ENCODE assay signal across 16 mouse cellular contexts in genomic region chr11:68531941-68532535, GRCm38 (mm10). TPM values are rescaled to one million over a fixed set of nuclear protein-coding genes. Genes with fewer than 3 reads are reported as not detected.
DNase-seq lines count a peak whose midpoint lies in the region; ATAC-seq and TF ChIP-seq lines count a peak whose summit lies in the region.
"Had no signal": no experiment of that assay in that cellular context is flagged by ENCODE, and none has a peak within 500 bp of the region (broad histone marks: within the 10 kb centered on the region; RNA-seq: fewer than 3 reads in every experiment).

No protein-coding gene starts in this region.

- no peak overlapping the region for H3K4me3 ChIP-seq in heart, embryonic 12.5 days
- H3K4me3 ChIP-seq in liver, adult 2 months (ENCODE audit: insufficient read depth, low read depth, low read length): no peak overlapping the region
- no peak overlapping the region for H3K4me3 ChIP-seq in liver, embryonic 11.5 days (ENCODE audit: low read depth, low read length)
- no peak overlapping the region for H3K4me3 ChIP-seq in stomach, embryonic 16.5 days (replicated peaks; ENCODE audit: low read length)
- no peak overlapping the region for H3K4me3 ChIP-seq in stomach, postnatal 0 days (ENCODE audit: low read depth, low read length)
- H3K4me3 ChIP-seq in myocyte: no peak overlapping the region
- H3K4me3 ChIP-seq: embryonic facial prominence, embryonic 13.5 days; forebrain, embryonic 12.5 days; heart, embryonic 13.5 days; hindbrain, embryonic 13.5 days had no signal

- no peak for TF ChIP-seq CTCF in liver, adult 2 months (IDR thresholded peaks at IDR 0.05; ENCODE audit: low read depth, low read length)
- no peak for TF ChIP-seq CTCF in stomach, postnatal 0 days (IDR thresholded peaks at IDR 0.05; ENCODE audit: low read depth)

- H3K27me3 ChIP-seq in heart, embryonic 12.5 days (replicated peaks): peaks cover 24% of the 10 kb centered on the region; the same call in 1 of the 2 replicates
- no peaks in the 10 kb centered on the region for H3K27me3 ChIP-seq in liver, adult 2 months (ENCODE audit: control insufficient read depth, insufficient read depth, low read length)
- H3K27me3 ChIP-seq in liver, embryonic 11.5 days (replicated peaks; ENCODE audit: control insufficient read depth, insufficient read depth, low read length): no peaks in the 10 kb centered on the region
- no peaks in the 10 kb centered on the region for H3K27me3 ChIP-seq in stomach, embryonic 16.5 days (ENCODE audit: control insufficient read depth, insufficient read depth, low read length)
- no peaks in the 10 kb centered on the region for H3K27me3 ChIP-seq in stomach, postnatal 0 days (ENCODE audit: control insufficient read depth, insufficient read depth, low read length)
- peaks cover 27% of the 10 kb centered on the region for H3K27me3 ChIP-seq in myocyte (ENCODE audit: control insufficient read depth, insufficient read depth, insufficient read length)

- TF ChIP-seq EP300 in stomach, postnatal 0 days (optimal IDR thresholded peaks at IDR 0.05): no peak

- peak; percentile 88 for DNase-seq in heart, adult 11 months
- peak; percentile 17 for DNase-seq in liver, adult 2 months (ENCODE audit: extremely low read depth, low read depth, low spot score)
- no peak for DNase-seq in liver, embryonic 11.5 days (ENCODE audit: low spot score)
- no peak for DNase-seq in stomach, postnatal 0 days (ENCODE audit: low spot score)
- no peak for DNase-seq in adrenal gland, postnatal 25 days

- no peak for ATAC-seq in heart, embryonic 12.5 days (ENCODE audit: insufficient number of reproducible peaks, low FRiP score)
- no peak for ATAC-seq in liver, embryonic 11.5 days (replicated peaks; ENCODE audit: low FRiP score)
- peak; percentile 13; the same call in 1 of the 2 replicates for ATAC-seq in stomach, embryonic 16.5 days (ENCODE audit: insufficient read depth, low FRiP score)
- ATAC-seq in stomach, postnatal 0 days (ENCODE audit: low FRiP score, low TSS enrichment): no peak
- ATAC-seq: forebrain, embryonic 16.5 days had no signal

- no peak overlapping the region for H3ac ChIP-seq in myocyte (ENCODE audit: control insufficient read depth, insufficient read length)

- no peaks in the 10 kb centered on the region for H3K36me3 ChIP-seq in heart, embryonic 12.5 days
- no peaks in the 10 kb centered on the region for H3K36me3 ChIP-seq in liver, adult 2 months (ENCODE audit: control insufficient read depth, insufficient read depth, low read length)
- no peaks in the 10 kb centered on the region for H3K36me3 ChIP-seq in liver, embryonic 11.5 days (ENCODE audit: control insufficient read depth, insufficient read depth, low read length)
- no peaks in the 10 kb centered on the region for H3K36me3 ChIP-seq in stomach, embryonic 16.5 days (ENCODE audit: control insufficient read depth, insufficient read depth, low read length)
- H3K36me3 ChIP-seq in stomach, postnatal 0 days (ENCODE audit: control insufficient read depth, insufficient read depth, low read length): no peaks in the 10 kb centered on the region
- no peaks in the 10 kb centered on the region for H3K36me3 ChIP-seq in myocyte (ENCODE audit: control insufficient read depth, insufficient read depth)
- H3K36me3 ChIP-seq: embryonic facial prominence, embryonic 13.5 days; forebrain, embryonic 12.5 days; heart, embryonic 13.5 days; hindbrain, embryonic 13.5 days had no signal

- 60% methylated on average over 11 of the region's 11 CpGs for WGBS in heart, embryonic 12.5 days
- WGBS in liver, adult 2 months: 52% methylated on average over 11 of the region's 11 CpGs
- WGBS in liver, embryonic 11.5 days: 73% methylated on average over 11 of the region's 11 CpGs
- 59% methylated on average over 11 of the region's 11 CpGs for WGBS in stomach, embryonic 16.5 days
- whole genome bisulfite sequencing in stomach, postnatal 0 days: 45% methylated on average over 11 of the region's 11 CpGs

- H3K79me2 ChIP-seq in liver, adult 2 months (ENCODE audit: control insufficient read depth, insufficient read depth, low read length): no peaks in the 10 kb centered on the region
- H3K79me2 ChIP-seq in myocyte (ENCODE audit: control insufficient read depth, insufficient read depth): no peaks in the 10 kb centered on the region

- no peak overlapping the region for H3K4me2 ChIP-seq in heart, embryonic 12.5 days
- no peak overlapping the region for H3K4me2 ChIP-seq in liver, embryonic 11.5 days
- no peak overlapping the region for H3K4me2 ChIP-seq in stomach, embryonic 16.5 days (ENCODE audit: low read depth, low read length)
- H3K4me2 ChIP-seq in stomach, postnatal 0 days (replicated peaks; ENCODE audit: low read depth): no peak overlapping the region
- peak overlapping the region; percentile 49 for H3K4me2 ChIP-seq in myocyte (ENCODE audit: low read depth)
- H3K4me2 ChIP-seq: embryonic facial prominence, embryonic 13.5 days; forebrain, embryonic 12.5 days; heart, embryonic 13.5 days; hindbrain, embryonic 13.5 days had no signal

- no peaks in the 10 kb centered on the region for H3K4me1 ChIP-seq in heart, embryonic 12.5 days (replicated peaks)
- H3K4me1 ChIP-seq in liver, adult 2 months (ENCODE audit: control insufficient read depth, insufficient read depth, low read length): no peaks in the 10 kb centered on the region
- no peaks in the 10 kb centered on the region for H3K4me1 ChIP-seq in liver, embryonic 11.5 days (replicated peaks; ENCODE audit: control insufficient read depth, insufficient read depth, low read length)
- H3K4me1 ChIP-seq in stomach, embryonic 16.5 days (ENCODE audit: control insufficient read depth, insufficient read depth, low read length): no peaks in the 10 kb centered on the region
- H3K4me1 ChIP-seq in stomach, postnatal 0 days (replicated peaks; ENCODE audit: control insufficient read depth, insufficient read depth): no peaks in the 10 kb centered on the region; the same call in 1 of the 2 replicates
- H3K4me1 ChIP-seq: hindbrain, embryonic 13.5 days had no signal

- no peak for TF ChIP-seq POLR2A in liver, adult 2 months (IDR thresholded peaks at IDR 0.05; ENCODE audit: extremely low read depth, insufficient read depth, low read length)
- no peak for TF ChIP-seq POLR2A in myocyte (IDR thresholded peaks at IDR 0.05; ENCODE audit: insufficient read length, low read depth)

- no peak overlapping the region for H3K9ac ChIP-seq in heart, embryonic 12.5 days
- H3K9ac ChIP-seq in liver, adult 2 months (ENCODE audit: low read depth, low read length): no peak overlapping the region
- no peak overlapping the region for H3K9ac ChIP-seq in liver, embryonic 11.5 days (ENCODE audit: low read depth, low read length)
- H3K9ac ChIP-seq in stomach, embryonic 16.5 days (ENCODE audit: low read length): no peak overlapping the region
- H3K9ac ChIP-seq in stomach, postnatal 0 days (ENCODE audit: low read length): no peak overlapping the region
- H3K9ac ChIP-seq: embryonic facial prominence, embryonic 13.5 days; forebrain, embryonic 12.5 days; heart, embryonic 13.5 days; hindbrain, embryonic 13.5 days had no signal

- no peak overlapping the region for H3K27ac ChIP-seq in heart, embryonic 12.5 days (ENCODE audit: poor library complexity, severe bottlenecking)
- H3K27ac ChIP-seq in liver, adult 2 months (replicated peaks; ENCODE audit: insufficient read depth, low read depth, low read length): no peak overlapping the region
- H3K27ac ChIP-seq in liver, embryonic 11.5 days (ENCODE audit: low read depth, low read length): no peak overlapping the region
- no peak overlapping the region for H3K27ac ChIP-seq in stomach, embryonic 16.5 days (ENCODE audit: low read length)
- H3K27ac ChIP-seq in stomach, postnatal 0 days (replicated peaks): no peak overlapping the region
- H3K27ac ChIP-seq: embryonic facial prominence, embryonic 13.5 days; forebrain, embryonic 12.5 days; heart, embryonic 13.5 days; hindbrain, embryonic 13.5 days had no signal

- H3K9me3 ChIP-seq in heart, embryonic 12.5 days (replicated peaks): no peaks in the 10 kb centered on the region
- H3K9me3 ChIP-seq in liver, embryonic 11.5 days (ENCODE audit: control insufficient read depth, low read length): no peaks in the 10 kb centered on the region
- H3K9me3 ChIP-seq in stomach, embryonic 16.5 days (replicated peaks; ENCODE audit: control insufficient read depth, low read length): no peaks in the 10 kb centered on the region
- H3K9me3 ChIP-seq in stomach, postnatal 0 days (ENCODE audit: control insufficient read depth, low read length): no peaks in the 10 kb centered on the region
- H3K9me3 ChIP-seq: embryonic facial prominence, embryonic 13.5 days; forebrain, embryonic 12.5 days; heart, embryonic 13.5 days; hindbrain, embryonic 13.5 days had no signal

RNA-seq across cellular contexts. Expression of gene Mfsd6l, which starts 23.9 kb away (rescaled TPM):
- polyA plus RNA-seq in heart, embryonic 12.5 days (2016; fragmentation: Nextera tagmentation; extraction: Ambion mirVana): 0.08 TPM in 1 of 2 replicates, not detected in the other
- not detected in 2 replicates for total RNA-seq in liver, adult 2 months (2014; rRNA removed)
- polyA plus RNA-seq in liver, adult 2 months (2012; rRNA removed): 0.06 and 0.07 TPM in 2 replicates
- not detected in 2 replicates for polyA plus RNA-seq in liver, embryonic 11.5 days (2014; fragmentation: Nextera tagmentation; extraction: Ambion mirVana)
- polyA plus RNA-seq in stomach, embryonic 16.5 days (2015; fragmentation: Nextera tagmentation; extraction: Ambion mirVana): 2.0 and 2.8 TPM in 2 replicates
- polyA plus RNA-seq in stomach, postnatal 0 days (2015; fragmentation: Nextera tagmentation; extraction: Ambion mirVana): 3.7 and 3.9 TPM in 2 replicates
- polyA plus RNA-seq in myocyte (2012; fragmentation: generic; extraction: Trizol): not detected
- 0.15 TPM in 1 of 2 replicates, not detected in the other for total RNA-seq in adrenal gland, postnatal 25 days (2021)
- total RNA-seq: hematopoietic stem cell, adult 5-6 weeks had no signal
- polyA plus RNA-seq: C2C12; forebrain, embryonic 12.5 days; forebrain, embryonic 16.5 days; heart, embryonic 13.5 days; hindbrain, embryonic 13.5 days had no signal

RNA-seq across cellular contexts. Expression of gene Pik3r6, which starts 29.2 kb away (rescaled TPM):
- 2.1 and 3.1 TPM in 2 replicates for polyA plus RNA-seq in heart, embryonic 12.5 days (2016; fragmentation: Nextera tagmentation; extraction: Ambion mirVana)
- 0.74 and 1.4 TPM in 2 replicates for total RNA-seq in liver, adult 2 months (2014; rRNA removed)
- 0.37 and 0.73 TPM in 2 replicates for polyA plus RNA-seq in liver, adult 2 months (2012; rRNA removed)
- 1.8 and 1.9 TPM in 2 replicates for polyA plus RNA-seq in liver, embryonic 11.5 days (2014; fragmentation: Nextera tagmentation; extraction: Ambion mirVana)
- polyA plus RNA-seq in stomach, embryonic 16.5 days (2015; fragmentation: Nextera tagmentation; extraction: Ambion mirVana): 3.2 and 3.8 TPM in 2 replicates
- 1.3 and 1.8 TPM in 2 replicates for polyA plus RNA-seq in stomach, postnatal 0 days (2015; fragmentation: Nextera tagmentation; extraction: Ambion mirVana)
- polyA plus RNA-seq in myocyte (2012; fragmentation: generic; extraction: Trizol): 0.05 TPM
- 2.2 and 2.6 TPM in 2 replicates for total RNA-seq in adrenal gland, postnatal 25 days (2021)
- polyA plus RNA-seq: C2C12 had no signal

RNA-seq across cellular contexts. Expression of gene Ccdc42, which starts 54.8 kb away (rescaled TPM):
- polyA plus RNA-seq in heart, embryonic 12.5 days (2016; fragmentation: Nextera tagmentation; extraction: Ambion mirVana): 0.46 and 0.55 TPM in 2 replicates
- not detected in 2 replicates for total RNA-seq in liver, adult 2 months (2014; rRNA removed)
- polyA plus RNA-seq in liver, adult 2 months (2012; rRNA removed): not detected in 2 replicates
- 0.26 and 0.56 TPM in 2 replicates for polyA plus RNA-seq in liver, embryonic 11.5 days (2014; fragmentation: Nextera tagmentation; extraction: Ambion mirVana)
- polyA plus RNA-seq in stomach, embryonic 16.5 days (2015; fragmentation: Nextera tagmentation; extraction: Ambion mirVana): 0.41 and 0.49 TPM in 2 replicates
- not detected in 2 replicates for polyA plus RNA-seq in stomach, postnatal 0 days (2015; fragmentation: Nextera tagmentation; extraction: Ambion mirVana)
- polyA plus RNA-seq in myocyte (2012; fragmentation: generic; extraction: Trizol): not detected
- total RNA-seq in adrenal gland, postnatal 25 days (2021): not detected in 2 replicates
- total RNA-seq: heart, adult 8-10 months; hematopoietic stem cell, adult 5-6 weeks had no signal
- polyA plus RNA-seq: C2C12; embryonic facial prominence, embryonic 13.5 days had no signal

Comparison
In these comparisons a context has a peak if more than half of its experiments do, and no peak if none do; other contexts are left out.
1. DNase-seq: peak in heart, adult 11 months (single experiment) and liver, adult 2 months (single experiment); none in liver, embryonic 11.5 days (single experiment), stomach, postnatal 0 days (single experiment) and adrenal gland, postnatal 25 days (single experiment).